Mouse (Mus musculus) gastrocnemius, postnatal 10 days (tissue): Measurements from ENCODE around the gene Pgpep1l. TPM values are rescaled to one million over a fixed set of nuclear protein-coding genes. Genes with fewer than 3 reads are reported as not detected.

ENCODE experiments used
- DNase-seq: peaks from one replicate; pipeline ENCODE4 v3.0.0; 2021; ENCODE audit warnings: mixed read lengths
- total RNA-seq, 2 experiments: library from RNA; stranded (reverse); gene quantifications; 2 replicates each; pipeline ENCODE4 v1.2.3; 2021

Gene Pgpep1l
- total RNA-seq, 2 experiments from 2014 or later, result 6.6 to 10.7 TPM

GRCm38 (mm10) chr7:68215522-68216070 lies 48.4 kb downstream of the Pgpep1l start:
- DNase-seq, result peak; percentile 79

- DNase-seq, result no peak
Observed at GRCm38 (mm10) chr7:68213842-68214241, 50.2 kb downstream of the Pgpep1l start.

- no peak for DNase-seq
Observed at GRCm38 (mm10) chr7:68211883-68212282, 52.1 kb downstream of the Pgpep1l start.

- DNase-seq, result no peak
Observed at GRCm38 (mm10) chr7:68210417-68210816, 53.6 kb downstream of the Pgpep1l start.

GRCm38 (mm10) chr7:68209039-68209438 lies 55.0 kb downstream of the Pgpep1l start:
- no peak for DNase-seq

- DNase-seq, result no peak
Observed at GRCm38 (mm10) chr7:68205776-68206427, 58.1 kb downstream of the Pgpep1l start.

GRCm38 (mm10) chr7:68199609-68200008 lies 64.4 kb downstream of the Pgpep1l start:
- no peak for DNase-seq

GRCm38 (mm10) chr7:68193958-68194695 lies 69.9 kb downstream of the Pgpep1l start:
- no peak for DNase-seq

- no peak for DNase-seq
Observed at GRCm38 (mm10) chr7:68189691-68190456, 74.2 kb downstream of the Pgpep1l start.

- no peak for DNase-seq
Observed at GRCm38 (mm10) chr7:68189211-68189610, 74.8 kb downstream of the Pgpep1l start.

Other genes starting within 250 kb of the Pgpep1l start
- 1 to 10 TPM; 1.1 to 2.9 TPM for gene Fam169b, start 9.6 kb upstream of the Pgpep1l start, total RNA-seq